Mouse (Mus musculus) megakaryocyte, embryonic 14.5 days (primary cell): ENCODE data around the gene Hspa14.

Experiments
- FLI1 ChIP-seq: IDR thresholded peaks from 2 replicates; pipeline ENCODE4 v1.6.1; 2012; ENCODE audit warnings: low read length, inconsistent platforms, mixed read lengths
- GATA1 ChIP-seq: IDR thresholded peaks from 3 replicates; pipeline ENCODE4 v1.6.1; 2012; ENCODE audit warnings: mixed read lengths, low read length, inconsistent platforms, borderline replicate concordance

- no peak for TF ChIP-seq GATA1
- TF ChIP-seq FLI1: no peak
Observed at GRCm38 (mm10) chr2:3456590-3456989, 56.0 kb downstream of the Hspa14 start.
